Mouse (Mus musculus) spleen, adult 12 weeks (tissue): Measurements from ENCODE around the gene Olfr394.
"Not testable (repeated sequence)": the region's sequence is repeated elsewhere in the genome, so short reads cannot be mapped to it uniquely, and the experiment has no call there.

Source experiments
- DNase-seq: peaks from one replicate; pipeline ENCODE4 v3.0.0; 2022; ENCODE audit warnings: low spot score

The Olfr394 gene

GRCm38 (mm10) chr11:73890671-73891070, at the start of gene Olfr394:
TSS of gene Olfr394 (minus strand) at chr11:73890771.
- DNase-seq, result no peak

- DNase-seq, result no peak
These were observed 45.8 kb upstream of the Olfr394 start, which contains the start of gene Olfr23 for GRCm38 (mm10) chr11:73936377-73936776. TSS of gene Olfr23 (plus strand) at chr11:73936677.

GRCm38 (mm10) chr11:73909199-73909598, 18.6 kb upstream of the Olfr394 start, which contains the start of gene Olfr395:
TSS of gene Olfr395 (minus strand) at chr11:73909299.
- not testable (repeated sequence) for DNase-seq

- DNase-seq, result no peak
These were observed 39.2 kb downstream of the Olfr394 start, which contains the start of gene Olfr393 for GRCm38 (mm10) chr11:73851354-73851753. TSS of gene Olfr393 (minus strand) at chr11:73851454.
